Mouse (Mus musculus) myocyte (in vitro differentiated cells): ENCODE data around the gene Camkmt. TPM values are rescaled to one million over a fixed set of nuclear protein-coding genes. Genes with fewer than 3 reads are reported as not detected.

Source experiments
- H3K27me3 ChIP-seq: one replicate; pipeline ENCODE4 v1.6.1; 2011; ENCODE audit not compliant: control insufficient read depth, insufficient read depth, insufficient read length
- H3K36me3 ChIP-seq: one replicate; pipeline ENCODE4 v1.6.1; 2011; ENCODE audit not compliant: control insufficient read depth, insufficient read depth
- H3K4me2 ChIP-seq: one replicate; pipeline ENCODE4 v1.6.1; 2011; ENCODE audit warnings: low read depth, control low read depth
- H3K4me3 ChIP-seq: one replicate; pipeline ENCODE4 v1.5.1; 2011; ENCODE audit warnings: mild to moderate bottlenecking, control low read depth, moderate library complexity
- H3K79me2 ChIP-seq: one replicate; pipeline ENCODE4 v1.6.1; 2011; ENCODE audit not compliant: control insufficient read depth, insufficient read depth
- H3ac ChIP-seq: one replicate; pipeline ENCODE4 v1.6.1; 2011; ENCODE audit not compliant: control insufficient read depth, insufficient read length
- CEBPB ChIP-seq: IDR thresholded peaks from 2 replicates; pipeline ENCODE4 v1.6.1; 2011; ENCODE audit warnings: mild to moderate bottlenecking, moderate library complexity; ENCODE audit not compliant: poor library complexity, insufficient read depth, severe bottlenecking
- E2F4 ChIP-seq: IDR thresholded peaks from one replicate; pipeline ENCODE4 v1.6.1; 2011; ENCODE audit warnings: mild to moderate bottlenecking, control low read depth, moderate library complexity; ENCODE audit not compliant: insufficient read depth
- MAX ChIP-seq: IDR thresholded peaks from one replicate; pipeline ENCODE4 v1.6.1; 2011; ENCODE audit warnings: low read depth, mild to moderate bottlenecking, control low read depth
- MYOD1 ChIP-seq, 3 experiments: IDR thresholded peaks; one replicate each; pipeline ENCODE4 v1.6.1; 2011; ENCODE audit warnings: control low read depth in 2 of 3, low read depth in 2 of 3, mild to moderate bottlenecking in 2 of 3, moderate library complexity in 1 of 3; ENCODE audit not compliant: insufficient read length in 2 of 3, control insufficient read depth in 1 of 3
- MYOG ChIP-seq, 3 experiments: IDR thresholded peaks; one replicate each; pipeline ENCODE4 v1.6.1; 2011; ENCODE audit warnings: control low read depth in 2 of 3, low read depth in 2 of 3, mild to moderate bottlenecking in 2 of 3; ENCODE audit not compliant: insufficient read length in 2 of 3, control insufficient read depth in 1 of 3, insufficient read depth in 1 of 3
- POLR2A ChIP-seq: IDR thresholded peaks from one replicate; pipeline ENCODE4 v1.6.1; 2011; ENCODE audit warnings: low read depth, mild to moderate bottlenecking, control low read depth, moderate library complexity; ENCODE audit not compliant: insufficient read length
- POLR2AphosphoS2 ChIP-seq: IDR thresholded peaks from one replicate; pipeline ENCODE4 v1.6.1; 2011; ENCODE audit warnings: low read depth, control low read depth; ENCODE audit not compliant: insufficient read length
- REST ChIP-seq: IDR thresholded peaks from one replicate; pipeline ENCODE4 v1.6.1; 2011; ENCODE audit warnings: mild to moderate bottlenecking, control low read depth, moderate library complexity; ENCODE audit not compliant: insufficient read depth, insufficient read length
- SRF ChIP-seq: IDR thresholded peaks from one replicate; pipeline ENCODE4 v1.6.1; 2011; ENCODE audit warnings: low read depth; ENCODE audit not compliant: control insufficient read depth, insufficient read length
- TCF12 ChIP-seq: IDR thresholded peaks from one replicate; pipeline ENCODE4 v1.6.1; 2011; ENCODE audit warnings: mild to moderate bottlenecking, control low read depth; ENCODE audit not compliant: poor library complexity, insufficient read depth, severe bottlenecking
- TCF3 ChIP-seq: IDR thresholded peaks from one replicate; pipeline ENCODE4 v1.6.1; 2011; ENCODE audit warnings: low read depth, control low read depth; ENCODE audit not compliant: insufficient read length
- USF1 ChIP-seq: IDR thresholded peaks from one replicate; pipeline ENCODE4 v1.6.1; 2011; ENCODE audit warnings: low read depth, mild to moderate bottlenecking, control low read depth, moderate library complexity
- polyA plus RNA-seq: library from polyadenylated mRNA; unstranded; fragments of >200 nt; fragmentation: generic; extraction: Trizol; gene quantifications from one replicate; pipeline ENCODE4 v1.2.1, GENCODE M21; 2012; ENCODE audit warnings: missing spikeins

Camkmt gene
- polyA plus RNA-seq, 1 experiment, result 1.4 TPM

DNA sequence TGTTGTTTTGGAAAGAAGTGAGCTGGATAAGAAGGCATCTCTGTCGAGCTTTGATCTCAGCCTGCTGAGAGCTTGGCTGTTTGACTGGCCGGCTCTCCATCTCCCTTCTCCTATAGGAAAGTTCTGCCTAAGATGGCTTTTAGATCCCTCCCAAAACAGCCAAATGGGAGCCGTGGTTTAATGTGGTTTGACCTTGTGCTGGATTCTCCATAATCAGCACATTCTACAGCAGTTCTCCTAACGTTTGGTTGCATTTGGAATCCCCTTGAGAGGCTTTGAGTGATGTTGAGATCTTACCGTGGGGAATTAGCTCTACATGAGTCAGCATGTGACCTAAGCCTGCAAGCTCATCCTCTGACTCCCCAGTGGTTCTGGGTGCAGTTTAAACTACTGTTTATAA lies 192.1 kb downstream of the Camkmt start:
- Histone ChIP-seq H3ac (no peak overlapping the region), H3K36me3 (no peaks in the 10 kb centered on the region), H3K4me3 (no peak overlapping the region), H3K4me2 (no peak overlapping the region), H3K27me3 (no peaks in the 10 kb centered on the region), H3K79me2 (no peaks in the 10 kb centered on the region)
- TF ChIP-seq REST (no peak), POLR2AphosphoS2 (no peak), MYOD1 (IDR thresholded peaks at IDR 0.05; ENCODE audit: control insufficient read depth in 1 of 3, insufficient read length in 2 of 3, low read depth in 2 of 3) (no peak), TCF3 (no peak), SRF (no peak), MAX (no peak), E2F4 (no peak), USF1 (peak; percentile 22), TCF12 (no peak)

DNA sequence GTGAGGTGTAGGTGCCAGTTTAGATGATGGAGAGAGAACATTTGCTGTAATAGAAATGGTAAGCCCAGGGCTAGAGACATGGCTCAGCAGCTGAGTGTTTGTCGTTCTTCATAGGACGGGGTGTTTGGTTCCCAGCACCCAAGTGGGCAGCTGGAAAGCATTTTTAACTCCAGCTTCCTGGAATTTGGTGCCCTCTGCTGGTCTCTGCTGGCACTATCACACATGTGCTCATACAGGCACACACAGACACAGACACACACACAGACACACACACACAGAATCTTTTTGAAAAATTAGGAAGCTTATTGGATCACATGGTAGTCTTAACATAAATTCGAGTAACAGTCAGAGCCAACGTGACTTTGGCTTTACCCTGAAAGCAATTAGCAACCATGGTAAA lies 200.8 kb downstream of the Camkmt start:
- Histone ChIP-seq H3K27me3 (no peaks in the 10 kb centered on the region), H3K4me3 (no peak overlapping the region), H3K36me3 (no peaks in the 10 kb centered on the region), H3ac (no peak overlapping the region), H3K79me2 (no peaks in the 10 kb centered on the region), H3K4me2 (no peak overlapping the region)
- TF ChIP-seq MYOD1 (IDR thresholded peaks at IDR 0.05; ENCODE audit: control insufficient read depth in 1 of 3, insufficient read length in 2 of 3, low read depth in 2 of 3) (no peak), USF1 (no peak), MYOG (IDR thresholded peaks at IDR 0.05; ENCODE audit: control insufficient read depth in 1 of 3, insufficient read depth in 1 of 3, insufficient read length in 2 of 3, low read depth in 2 of 3) (no peak), POLR2AphosphoS2 (no peak), REST (no peak), MAX (no peak), POLR2A (no peak), SRF (no peak)

DNA sequence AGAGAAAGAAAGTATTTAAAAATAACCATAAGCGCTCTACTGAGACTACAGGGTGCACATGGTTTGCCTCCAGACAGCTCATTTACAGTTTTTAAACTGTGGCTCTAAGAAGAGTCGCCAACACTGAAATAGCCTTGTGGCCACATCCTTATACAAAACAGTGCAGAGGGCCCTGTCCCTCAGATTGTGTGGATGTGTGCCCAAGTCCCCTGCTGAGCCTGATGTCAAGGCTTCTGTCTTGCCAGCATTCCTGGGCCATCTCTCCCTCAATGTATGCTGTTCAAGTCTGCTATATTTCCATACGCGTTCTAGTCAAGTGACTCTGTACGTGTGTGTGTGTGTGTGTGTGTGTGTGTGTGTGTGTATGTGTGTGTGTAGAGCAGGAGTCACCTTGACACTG lies 201.2 kb downstream of the Camkmt start:
- H3K4me2 ChIP-seq, result no peak overlapping the region
- no peak overlapping the region for H3K4me3 ChIP-seq
- TF ChIP-seq TCF3, result no peak
- TF ChIP-seq MYOD1 (IDR thresholded peaks at IDR 0.05; ENCODE audit: control insufficient read depth in 1 of 3, insufficient read length in 2 of 3, low read depth in 2 of 3), result no peak
- TF ChIP-seq E2F4, result no peak
- TF ChIP-seq MYOG (IDR thresholded peaks at IDR 0.05; ENCODE audit: control insufficient read depth in 1 of 3, insufficient read depth in 1 of 3, insufficient read length in 2 of 3, low read depth in 2 of 3), result no peak
- no peak for TF ChIP-seq POLR2AphosphoS2
- no peak for TF ChIP-seq TCF12
- TF ChIP-seq SRF, result no peak
- no peak for TF ChIP-seq CEBPB
- no peak for TF ChIP-seq POLR2A
- no peak for TF ChIP-seq MAX
- no peak for TF ChIP-seq USF1
- TF ChIP-seq REST, result no peak
- no peaks in the 10 kb centered on the region for H3K36me3 ChIP-seq
- H3ac ChIP-seq, result no peak overlapping the region
- no peaks in the 10 kb centered on the region for H3K27me3 ChIP-seq
- H3K79me2 ChIP-seq, result no peaks in the 10 kb centered on the region

DNA sequence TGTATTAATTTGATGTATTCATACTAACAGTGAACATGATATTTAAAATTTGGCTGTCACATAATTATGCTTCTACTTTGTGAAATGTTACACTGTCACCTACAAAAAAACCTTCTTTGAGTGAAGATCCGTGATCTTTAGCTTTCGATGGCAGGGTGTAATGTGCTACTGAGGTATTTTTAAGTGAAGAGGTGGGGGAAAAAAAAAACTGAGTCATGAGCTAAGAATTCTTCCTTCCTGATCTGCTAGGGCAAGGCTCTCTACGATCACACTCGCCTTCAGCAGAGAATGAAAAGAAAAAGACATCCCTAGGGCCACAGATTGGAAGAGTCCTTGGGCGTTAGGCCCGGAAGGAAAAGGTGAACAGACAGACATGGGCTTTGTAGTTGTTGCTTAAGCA lies 201.9 kb downstream of the Camkmt start:
- no peak overlapping the region for H3ac ChIP-seq
- H3K27me3 ChIP-seq, result no peaks in the 10 kb centered on the region
- H3K4me3 ChIP-seq, result no peak overlapping the region
- H3K36me3 ChIP-seq, result no peaks in the 10 kb centered on the region
- TF ChIP-seq E2F4 (no peak), SRF (no peak), USF1 (no peak), CEBPB (no peak), TCF12 (no peak), MYOD1 (IDR thresholded peaks at IDR 0.05; ENCODE audit: control insufficient read depth in 1 of 3, insufficient read length in 2 of 3, low read depth in 2 of 3) (no peak), POLR2A (no peak), POLR2AphosphoS2 (no peak), MAX (no peak), REST (no peak), MYOG (IDR thresholded peaks at IDR 0.05; ENCODE audit: control insufficient read depth in 1 of 3, insufficient read depth in 1 of 3, insufficient read length in 2 of 3, low read depth in 2 of 3) (no peak), TCF3 (no peak)
- H3K79me2 ChIP-seq, result no peaks in the 10 kb centered on the region
- H3K4me2 ChIP-seq, result no peak overlapping the region

DNA sequence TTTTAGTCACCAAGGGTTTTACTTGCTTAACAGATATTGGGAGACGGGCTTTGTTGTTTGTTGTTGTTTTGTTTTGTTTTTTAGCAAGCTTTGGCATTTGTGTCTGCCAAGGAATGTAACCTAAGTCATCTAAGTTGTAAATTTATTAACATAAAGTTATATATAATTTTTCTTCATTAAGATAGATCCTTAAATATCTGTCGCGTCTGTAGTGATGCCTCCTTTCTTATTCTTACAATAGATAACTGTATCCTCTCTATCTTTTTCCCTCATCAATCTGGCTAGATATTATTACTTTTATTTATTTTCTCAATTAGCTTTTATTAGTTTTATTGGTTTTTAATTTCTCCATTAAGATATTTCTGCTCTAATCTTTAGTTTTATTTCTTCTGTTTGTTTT lies 213.3 kb downstream of the Camkmt start:
- Histone ChIP-seq H3K79me2 (no peaks in the 10 kb centered on the region), H3ac (no peak overlapping the region), H3K4me3 (no peak overlapping the region), H3K36me3 (no peaks in the 10 kb centered on the region), H3K27me3 (no peaks in the 10 kb centered on the region), H3K4me2 (no peak overlapping the region)
- TF ChIP-seq E2F4 (no peak), MAX (no peak), REST (no peak), CEBPB (no peak), USF1 (no peak), SRF (no peak)
